Mouse (Mus musculus): ENCODE measurements at regions not wholly inside any gene's neighbourhood (a gene's known extent, or its start where the extent isn't known, plus 50 kb on each side); places are given as distances from the start of the nearest gene placed in this dataset.

DNA sequence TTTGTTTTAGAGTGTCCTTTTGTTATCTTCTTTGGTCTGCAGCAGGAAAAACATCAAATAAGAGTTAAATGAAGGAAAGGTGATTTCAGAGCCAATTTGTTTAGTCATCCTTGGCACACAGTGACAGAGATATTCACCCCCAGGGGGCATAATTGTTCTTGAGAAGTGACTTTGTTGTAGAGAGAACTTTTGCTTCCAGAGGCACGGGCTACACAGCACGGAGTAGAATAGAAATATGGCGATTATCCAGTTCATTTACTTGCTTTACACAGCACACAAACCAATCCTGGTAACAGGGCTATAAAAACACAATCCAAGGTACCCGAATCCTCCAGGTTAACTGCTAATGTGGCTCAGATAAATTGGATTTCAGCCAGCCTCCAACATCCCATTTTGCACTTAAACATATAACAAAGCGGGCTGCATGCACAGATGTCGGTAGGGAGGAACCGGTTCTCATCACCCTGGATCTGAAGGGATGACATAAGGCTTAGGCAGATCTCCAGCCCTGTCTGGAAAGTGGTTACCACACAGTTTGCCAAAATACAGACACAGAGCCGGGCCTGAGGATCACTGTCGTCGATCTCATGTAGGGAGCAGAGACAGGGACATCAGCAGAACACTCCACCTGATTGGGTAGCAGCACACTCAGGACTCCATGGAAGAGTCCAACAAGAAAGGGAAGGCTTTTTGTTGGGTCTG, 148.9 kb upstream of the Noct start:
- peak; percentile 6 for DNase-seq (ENCODE audit: low read depth, low spot score)
- Histone ChIP-seq H3K36me3 (ENCODE audit: control insufficient read depth in 1 of 2, insufficient read depth in 2 of 2, low read length in 2 of 2) (no peaks in the 10 kb centered on the region), H3K9me3 (replicated peaks; ENCODE audit: insufficient read depth, low read length) (no peaks in the 10 kb centered on the region), H3K27ac (ENCODE audit: control insufficient read depth, low read depth, low read length) (no peak overlapping the region), H3K4me1 (ENCODE audit: control insufficient read depth in 1 of 2, insufficient read depth in 2 of 2, low read length in 2 of 2) (no peaks in the 10 kb centered on the region), H3K27me3 (ENCODE audit: control insufficient read depth in 1 of 2, insufficient read depth in 2 of 2, low read length in 2 of 2) (peaks cover 0 to 1% of the 10 kb centered on the region in 2 experiments; a peak in 2 of 4 replicates), H3K9ac (ENCODE audit: control insufficient read depth, low read depth, low read length, poor library complexity, severe bottlenecking) (no peak overlapping the region), H3K79me2 (ENCODE audit: control insufficient read depth, insufficient read depth, low read length, poor library complexity) (no peaks in the 10 kb centered on the region), H3K4me3 (ENCODE audit: control insufficient read depth in 1 of 2, insufficient read depth in 1 of 2, low read depth in 2 of 2, low read length in 2 of 2) (no peak overlapping the region)
- no peak for TF ChIP-seq ZNF384 (IDR thresholded peaks at IDR 0.05; ENCODE audit: low read depth, low read length)
- TF ChIP-seq SMC3 (IDR thresholded peaks at IDR 0.05; ENCODE audit: low read depth, low read length): peak; percentile 18; the same call in 1 of the 2 replicates

- Histone ChIP-seq H3K27me3 (ENCODE audit: control insufficient read depth in 1 of 2, insufficient read depth in 2 of 2, low read length in 2 of 2) (peaks cover 0 to 1% of the 10 kb centered on the region in 2 experiments; a peak in 1 of 4 replicates), H3K9me3 (replicated peaks; ENCODE audit: insufficient read depth, low read length) (no peaks in the 10 kb centered on the region), H3K79me2 (ENCODE audit: control insufficient read depth, insufficient read depth, low read length, poor library complexity) (no peaks in the 10 kb centered on the region), H3K4me1 (ENCODE audit: control insufficient read depth in 1 of 2, insufficient read depth in 2 of 2, low read length in 2 of 2) (no peaks in the 10 kb centered on the region), H3K36me3 (ENCODE audit: control insufficient read depth in 1 of 2, insufficient read depth in 2 of 2, low read length in 2 of 2) (no peaks in the 10 kb centered on the region), H3K9ac (ENCODE audit: control insufficient read depth, low read depth, low read length, poor library complexity, severe bottlenecking) (no peak overlapping the region), H3K4me3 (ENCODE audit: control insufficient read depth in 1 of 2, insufficient read depth in 1 of 2, low read depth in 2 of 2, low read length in 2 of 2) (no peak overlapping the region), H3K27ac (ENCODE audit: control insufficient read depth, low read depth, low read length) (no peak overlapping the region)
- TF ChIP-seq MYC (IDR thresholded peaks at IDR 0.05; ENCODE audit: low read depth, low read length) (no peak), MAZ (IDR thresholded peaks at IDR 0.05; ENCODE audit: low read depth, low read length) (no peak), HCFC1 (IDR thresholded peaks at IDR 0.05; ENCODE audit: low read depth, low read length) (no peak), ZNF384 (IDR thresholded peaks at IDR 0.05; ENCODE audit: low read depth, low read length) (no peak), SIN3A (IDR thresholded peaks at IDR 0.05; ENCODE audit: low read length) (no peak), NELFE (IDR thresholded peaks at IDR 0.05; ENCODE audit: low read depth, low read length) (no peak), TCF12 (IDR thresholded peaks at IDR 0.05; ENCODE audit: low read depth, low read length) (no peak), TAL1 (IDR thresholded peaks at IDR 0.05; ENCODE audit: low read length) (no peak), SMC3 (IDR thresholded peaks at IDR 0.05; ENCODE audit: low read depth, low read length) (no peak), POLR2AphosphoS5 (IDR thresholded peaks at IDR 0.05; ENCODE audit: borderline replicate concordance, low read depth, low read length) (no peak)
- DNase-seq (ENCODE audit: low read depth, low spot score): no peak
These were observed 145.8 kb upstream of the Noct start for GRCm38 (mm10) chr3:51078459-51078858.

DNA sequence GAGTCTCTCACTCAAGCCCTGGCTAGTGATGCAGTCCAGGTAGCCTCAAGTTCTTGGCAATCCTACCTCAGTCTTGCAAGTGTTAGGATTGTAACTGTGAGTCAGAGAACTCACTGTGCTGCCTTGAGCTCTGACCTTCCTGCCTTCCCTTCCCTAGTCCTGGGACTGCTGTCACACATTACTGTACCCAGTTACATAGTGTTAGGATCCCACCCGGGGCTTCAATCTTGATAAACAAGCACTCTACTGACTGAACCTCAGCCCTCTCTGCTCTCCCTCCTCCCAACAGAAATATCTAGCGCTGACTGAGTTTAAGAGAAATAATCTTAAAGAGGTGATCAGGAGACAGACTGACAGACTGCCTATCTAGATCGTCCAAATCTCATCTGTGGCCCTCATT, 143.8 kb upstream of the Noct start:
- Histone ChIP-seq H3K4me3 (ENCODE audit: control insufficient read depth in 1 of 2, insufficient read depth in 1 of 2, low read depth in 2 of 2, low read length in 2 of 2) (no peak overlapping the region), H3K27ac (ENCODE audit: control insufficient read depth, low read depth, low read length) (no peak overlapping the region), H3K9me3 (replicated peaks; ENCODE audit: insufficient read depth, low read length) (no peaks in the 10 kb centered on the region), H3K36me3 (ENCODE audit: control insufficient read depth in 1 of 2, insufficient read depth in 2 of 2, low read length in 2 of 2) (no peaks in the 10 kb centered on the region), H3K27me3 (ENCODE audit: control insufficient read depth in 1 of 2, insufficient read depth in 2 of 2, low read length in 2 of 2) (peaks cover 0 to 1% of the 10 kb centered on the region in 2 experiments; a peak in 1 of 4 replicates), H3K9ac (ENCODE audit: control insufficient read depth, low read depth, low read length, poor library complexity, severe bottlenecking) (no peak overlapping the region), H3K4me1 (ENCODE audit: control insufficient read depth in 1 of 2, insufficient read depth in 2 of 2, low read length in 2 of 2) (no peaks in the 10 kb centered on the region), H3K79me2 (ENCODE audit: control insufficient read depth, insufficient read depth, low read length, poor library complexity) (no peaks in the 10 kb centered on the region)
- no peak for TF ChIP-seq CTCF (IDR thresholded peaks at IDR 0.05 in 2 of 3, conservative IDR thresholded peaks at IDR 0.05 in 1 of 3; ENCODE audit: control insufficient read depth in 1 of 3, insufficient read depth in 1 of 3, low read depth in 2 of 3, low read length in 3 of 3, poor library complexity in 1 of 3, severe bottlenecking in 1 of 3)
- no peak for TF ChIP-seq JUND (IDR thresholded peaks at IDR 0.05; ENCODE audit: low read depth, low read length)
- TF ChIP-seq MYC (IDR thresholded peaks at IDR 0.05; ENCODE audit: low read depth, low read length): no peak
- no peak for TF ChIP-seq BHLHE40 (IDR thresholded peaks at IDR 0.05; ENCODE audit: borderline replicate concordance, low read depth, low read length)
- no peak for TF ChIP-seq MEF2A (IDR thresholded peaks at IDR 0.05; ENCODE audit: extremely low read depth, insufficient replicate concordance, low read depth, low read length, poor library complexity, severe bottlenecking)
- TF ChIP-seq USF1 (IDR thresholded peaks at IDR 0.05; ENCODE audit: low read depth, low read length): no peak
- no peak for TF ChIP-seq POLR2A (IDR thresholded peaks at IDR 0.05; ENCODE audit: control insufficient read depth in 1 of 2, insufficient read depth in 1 of 2, low read depth in 1 of 2, low read length in 2 of 2, poor library complexity in 1 of 2)
- no peak for TF ChIP-seq CHD1 (IDR thresholded peaks at IDR 0.05; ENCODE audit: low read depth, low read length)
- TF ChIP-seq SIN3A (IDR thresholded peaks at IDR 0.05; ENCODE audit: low read length): no peak
- TF ChIP-seq EP300 (IDR thresholded peaks at IDR 0.05; ENCODE audit: low read depth in 1 of 2, low read length in 2 of 2): no peak
- no peak for DNase-seq (ENCODE audit: low read depth, low spot score)

All from MEL (cell line).